In genomic region chr1:150584477-150584876, GRCm38 (mm10) we compare ENCODE assay signal across 24 mouse cellular contexts.
"Had no signal": no experiment of that assay in that cellular context is flagged by ENCODE, and none has a peak within 500 bp of the region (broad histone marks: within the 10 kb centered on the region; RNA-seq: fewer than 3 reads in every experiment).

No protein-coding gene starts in this region.

- DNase-seq: cerebellum, adult 2 months; cerebellum, adult 8-10 months; cerebellum, adult 9-10 months; cerebellum, adult 9-11 months; cerebellum, postnatal 25 days; cerebellum, postnatal 36 days; gastrocnemius, adult 2 months; gastrocnemius, postnatal 10 days; gastrocnemius, postnatal 14 days; gastrocnemius, postnatal 25 days; gastrocnemius, postnatal 36 days; heart, adult 11 months; heart, adult 18-20 months; heart, adult 2 months had no signal

- H3K4me3 ChIP-seq: embryonic facial prominence, embryonic 10.5 days; embryonic facial prominence, embryonic 12.5 days; embryonic facial prominence, embryonic 13.5 days; embryonic facial prominence, embryonic 15.5 days; erythroblast, embryonic 14.5 days; forebrain, embryonic 10.5 days; forebrain, embryonic 12.5 days; forebrain, embryonic 13.5 days; forebrain, embryonic 15.5 days; gastrocnemius, adult 2 months; heart, adult 2 months had no signal

- H3K36me3 ChIP-seq: forebrain, embryonic 12.5 days; forebrain, embryonic 15.5 days had no signal

- H3K9ac ChIP-seq: embryonic facial prominence, embryonic 12.5 days; embryonic facial prominence, embryonic 13.5 days; embryonic facial prominence, embryonic 15.5 days; forebrain, embryonic 12.5 days; forebrain, embryonic 13.5 days; forebrain, embryonic 15.5 days; forebrain, postnatal 0 days had no signal

- H3K27ac ChIP-seq: embryonic facial prominence, embryonic 12.5 days; embryonic facial prominence, embryonic 13.5 days; embryonic facial prominence, embryonic 15.5 days; forebrain, embryonic 10.5 days; forebrain, embryonic 12.5 days; forebrain, embryonic 13.5 days; forebrain, embryonic 15.5 days; gastrocnemius, adult 2 months; heart, adult 2 months had no signal

- H3K4me2 ChIP-seq: embryonic facial prominence, embryonic 12.5 days; embryonic facial prominence, embryonic 13.5 days; embryonic facial prominence, embryonic 15.5 days; forebrain, embryonic 12.5 days; forebrain, embryonic 13.5 days; forebrain, embryonic 15.5 days had no signal

- H3K4me1 ChIP-seq: embryonic facial prominence, embryonic 12.5 days; embryonic facial prominence, embryonic 13.5 days; embryonic facial prominence, embryonic 15.5 days had no signal

- H3K27me3 ChIP-seq: embryonic facial prominence, embryonic 12.5 days; embryonic facial prominence, embryonic 13.5 days; embryonic facial prominence, embryonic 15.5 days; forebrain, embryonic 13.5 days; forebrain, embryonic 15.5 days had no signal

- H3K9me3 ChIP-seq: embryonic facial prominence, embryonic 10.5 days; embryonic facial prominence, embryonic 12.5 days; embryonic facial prominence, embryonic 13.5 days; embryonic facial prominence, embryonic 15.5 days; forebrain, embryonic 10.5 days; forebrain, embryonic 12.5 days; forebrain, embryonic 13.5 days; forebrain, embryonic 15.5 days had no signal
